Mouse (Mus musculus): ENCODE results near the gene St6galnac3. TPM values are rescaled to one million over a fixed set of nuclear protein-coding genes. Genes with fewer than 3 reads are reported as not detected.

Gene St6galnac3
- polyA plus RNA-seq, 1 experiment: 16.7 TPM

DNA sequence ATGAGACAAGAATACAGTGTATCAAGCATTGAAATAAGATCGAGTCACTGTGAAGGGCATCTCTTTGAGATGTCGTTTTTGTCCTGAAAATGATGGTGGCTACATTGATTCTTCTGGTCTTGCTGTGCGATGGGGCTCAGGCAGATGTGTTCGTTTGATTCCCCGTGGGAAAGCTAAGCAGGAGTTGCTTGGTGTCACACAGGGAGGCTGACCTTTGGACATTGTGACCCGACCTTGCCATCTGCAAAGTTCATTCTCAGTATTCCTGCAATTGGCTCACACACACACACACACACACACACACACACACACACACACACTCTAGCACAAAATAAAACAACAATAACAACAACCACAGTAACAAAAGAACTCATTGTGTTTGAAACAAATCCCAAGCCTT is 543.7 kb downstream of the St6galnac3 start:
- H3K4me3 ChIP-seq (ENCODE audit: insufficient read depth, low read length): no peak overlapping the region
- H3K27ac ChIP-seq (ENCODE audit: insufficient read depth, low read length): no peak overlapping the region
- no peaks in the 10 kb centered on the region for H3K4me1 ChIP-seq (ENCODE audit: control insufficient read depth, insufficient read depth, low read length)
- no peak for TF ChIP-seq CTCF (IDR thresholded peaks at IDR 0.05; ENCODE audit: extremely low read depth, insufficient read depth, low read length)
- TF ChIP-seq POLR2A (IDR thresholded peaks at IDR 0.05; ENCODE audit: extremely low read depth, insufficient read depth, low read length): no peak

DNA sequence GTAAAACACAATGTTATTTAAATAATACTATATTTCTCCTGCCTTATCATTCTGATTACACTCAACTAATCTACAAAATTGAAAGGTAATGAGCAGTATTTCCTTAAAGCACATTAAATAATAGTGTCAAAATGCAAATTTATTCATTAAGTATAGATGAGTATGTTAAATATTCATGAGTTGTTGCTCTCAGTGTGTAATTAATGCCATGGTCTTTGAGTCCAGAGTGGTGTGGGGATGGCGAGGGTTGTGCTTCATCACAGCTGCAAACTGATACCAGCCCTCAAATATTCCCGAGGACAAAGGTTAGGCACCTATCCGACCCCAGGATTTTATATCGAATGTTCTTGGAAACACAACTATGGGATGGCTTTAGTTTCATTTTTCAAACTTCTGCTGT is 548.2 kb downstream of the St6galnac3 start:
- Histone ChIP-seq H3K27ac (ENCODE audit: insufficient read depth, low read length) (no peak overlapping the region), H3K4me3 (ENCODE audit: insufficient read depth, low read length) (no peak overlapping the region), H3K4me1 (ENCODE audit: control insufficient read depth, insufficient read depth, low read length) (no peaks in the 10 kb centered on the region)
- TF ChIP-seq CTCF (IDR thresholded peaks at IDR 0.05; ENCODE audit: extremely low read depth, insufficient read depth, low read length): no peak
- no peak for TF ChIP-seq POLR2A (IDR thresholded peaks at IDR 0.05; ENCODE audit: extremely low read depth, insufficient read depth, low read length)

DNA sequence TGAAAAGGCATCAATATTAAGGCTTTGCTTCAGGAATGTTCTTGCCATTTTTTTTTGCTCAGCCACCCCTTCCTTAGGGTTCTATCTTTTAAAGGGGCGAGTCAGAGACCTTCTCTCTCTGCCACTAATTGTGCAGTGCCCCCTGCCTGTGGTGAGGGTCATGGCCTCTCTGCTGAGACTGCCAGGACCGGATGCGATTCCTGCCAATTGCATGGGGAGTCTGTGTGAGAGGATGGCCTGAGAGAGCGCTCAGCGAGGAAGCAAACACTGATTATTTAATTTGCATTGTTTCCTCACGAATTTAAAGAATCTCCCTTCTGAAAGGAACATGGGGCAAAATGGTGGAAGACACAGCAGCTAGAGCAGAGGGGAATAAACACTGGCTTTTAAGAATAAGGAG is 548.6 kb downstream of the St6galnac3 start:
- Histone ChIP-seq H3K4me3 (ENCODE audit: insufficient read depth, low read length) (no peak overlapping the region), H3K27ac (ENCODE audit: insufficient read depth, low read length) (no peak overlapping the region), H3K4me1 (ENCODE audit: control insufficient read depth, insufficient read depth, low read length) (no peaks in the 10 kb centered on the region)
- TF ChIP-seq POLR2A (IDR thresholded peaks at IDR 0.05; ENCODE audit: extremely low read depth, insufficient read depth, low read length) (no peak), CTCF (IDR thresholded peaks at IDR 0.05; ENCODE audit: extremely low read depth, insufficient read depth, low read length) (0 out of 2 replicates have a peak, but pooled peaks have one; percentile 7)

DNA sequence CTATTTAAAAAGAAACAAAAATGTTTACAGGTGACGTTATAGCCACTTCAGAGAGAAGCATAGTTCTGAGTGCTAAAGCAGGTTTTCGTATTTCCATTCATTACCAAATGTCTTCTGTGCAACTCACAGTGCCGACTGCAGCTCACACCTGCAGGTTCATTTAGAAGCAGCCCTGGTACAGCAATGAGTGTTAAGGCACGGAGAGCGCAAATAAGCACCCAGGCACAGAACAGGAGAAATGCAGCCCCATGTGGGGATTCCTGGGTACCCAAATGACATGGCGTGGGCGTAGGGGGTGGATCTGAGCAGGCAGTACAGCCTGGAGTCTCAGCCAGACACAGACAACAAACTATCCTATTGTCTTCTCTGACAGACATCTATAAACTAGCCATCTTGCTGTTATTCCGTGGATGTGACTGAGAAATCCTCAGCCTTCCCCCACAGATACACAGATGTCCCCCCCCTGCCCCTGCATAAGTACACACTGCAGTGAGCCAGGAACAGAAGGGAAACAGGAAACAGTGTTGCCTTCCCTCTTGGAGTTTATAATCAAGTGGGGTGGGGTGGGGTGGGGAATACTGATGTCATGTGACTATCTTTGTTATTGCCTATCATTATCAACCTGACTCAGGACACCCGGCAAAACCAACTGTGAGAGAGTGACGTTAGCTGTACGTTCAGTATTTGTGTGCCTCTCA is 550.5 kb downstream of the St6galnac3 start:
- H3K4me1 ChIP-seq (ENCODE audit: control insufficient read depth, insufficient read depth, low read length): no peaks in the 10 kb centered on the region
- no peak overlapping the region for H3K4me3 ChIP-seq (ENCODE audit: insufficient read depth, low read length)
- TF ChIP-seq CTCF (IDR thresholded peaks at IDR 0.05; ENCODE audit: extremely low read depth, insufficient read depth, low read length) (no peak), POLR2A (IDR thresholded peaks at IDR 0.05; ENCODE audit: extremely low read depth, insufficient read depth, low read length) (no peak)
- H3K27ac ChIP-seq (ENCODE audit: insufficient read depth, low read length): no peak overlapping the region

DNA sequence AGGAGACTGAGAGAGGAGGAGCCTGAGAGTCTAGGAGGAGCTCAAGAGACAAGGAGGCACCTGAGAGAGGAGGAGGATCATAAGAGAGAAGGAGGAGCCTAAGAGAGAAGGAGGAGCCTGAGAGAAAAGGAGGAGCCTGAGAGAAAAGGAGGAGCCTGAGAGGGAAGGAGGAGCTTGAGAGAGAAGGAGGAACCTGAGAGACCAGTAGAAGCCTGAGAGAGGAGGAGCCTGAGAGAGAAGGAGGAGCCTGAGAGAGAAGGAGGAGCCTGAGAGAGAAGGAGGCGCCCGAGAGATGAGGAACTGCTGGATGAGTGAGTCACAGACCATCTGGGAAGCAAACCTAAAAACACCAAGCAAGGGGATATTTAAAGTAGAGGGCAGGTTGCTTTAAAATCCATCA is 551.4 kb downstream of the St6galnac3 start:
- H3K4me1 ChIP-seq (ENCODE audit: control insufficient read depth, insufficient read depth, low read length): no peaks in the 10 kb centered on the region
- H3K4me3 ChIP-seq (ENCODE audit: insufficient read depth, low read length): no peak overlapping the region
- TF ChIP-seq CTCF (IDR thresholded peaks at IDR 0.05; ENCODE audit: extremely low read depth, insufficient read depth, low read length): no peak
- no peak for TF ChIP-seq POLR2A (IDR thresholded peaks at IDR 0.05; ENCODE audit: extremely low read depth, insufficient read depth, low read length)
- no peak overlapping the region for H3K27ac ChIP-seq (ENCODE audit: insufficient read depth, low read length)

DNA sequence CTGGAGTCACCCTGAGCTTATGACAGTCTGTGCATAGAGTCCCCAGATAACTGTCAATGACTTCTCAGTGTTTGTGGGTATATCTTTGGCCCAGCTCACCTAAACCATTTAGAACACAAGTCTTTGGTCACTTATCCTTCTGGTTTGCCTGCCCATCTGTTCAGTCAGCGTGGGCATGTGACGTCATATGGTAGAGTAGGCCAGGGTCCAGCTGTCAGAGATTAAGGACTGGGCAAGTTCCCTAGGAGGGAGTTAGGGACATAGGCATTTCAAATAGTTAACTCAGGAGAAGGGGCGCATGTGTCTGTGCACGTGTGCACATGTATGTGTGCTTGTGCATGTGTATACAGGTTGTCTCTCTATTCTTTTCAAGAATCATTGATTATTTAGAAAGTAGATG is 554.8 kb downstream of the St6galnac3 start:
- no peak overlapping the region for H3K27ac ChIP-seq (ENCODE audit: insufficient read depth, low read length)
- H3K4me3 ChIP-seq (ENCODE audit: insufficient read depth, low read length): no peak overlapping the region

DNA sequence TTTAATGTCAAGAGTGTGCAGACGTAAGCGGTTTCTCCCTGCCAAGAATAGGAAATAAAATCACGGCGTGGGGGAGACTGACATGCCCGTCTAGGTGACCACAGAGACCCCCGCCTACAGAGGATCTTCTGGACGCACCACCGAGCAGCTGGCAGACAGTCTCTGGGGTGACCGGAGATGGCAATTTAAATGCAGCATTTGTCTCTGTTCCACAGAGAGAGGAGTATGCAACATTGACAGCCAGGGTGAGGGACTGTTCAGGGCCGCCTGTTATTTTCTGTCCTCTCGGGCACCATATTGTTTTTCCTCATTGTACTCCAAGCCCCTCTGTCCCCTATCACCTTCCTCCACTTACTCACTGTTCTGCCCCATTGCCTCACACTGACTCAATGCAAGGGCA is 555.2 kb downstream of the St6galnac3 start:
- Histone ChIP-seq H3K4me3 (ENCODE audit: insufficient read depth, low read length) (no peak overlapping the region), H3K27ac (ENCODE audit: insufficient read depth, low read length) (no peak overlapping the region), H3K4me1 (ENCODE audit: control insufficient read depth, insufficient read depth, low read length) (no peaks in the 10 kb centered on the region)
- TF ChIP-seq CTCF (IDR thresholded peaks at IDR 0.05; ENCODE audit: extremely low read depth, insufficient read depth, low read length) (no peak), POLR2A (IDR thresholded peaks at IDR 0.05; ENCODE audit: extremely low read depth, insufficient read depth, low read length) (no peak)

More for the DNA sequence above, 554.8 kb downstream of the St6galnac3 start:
- no peaks in the 10 kb centered on the region for H3K4me1 ChIP-seq (ENCODE audit: control insufficient read depth, insufficient read depth, low read length)
- TF ChIP-seq CTCF (IDR thresholded peaks at IDR 0.05; ENCODE audit: extremely low read depth, insufficient read depth, low read length) (no peak), POLR2A (IDR thresholded peaks at IDR 0.05; ENCODE audit: extremely low read depth, insufficient read depth, low read length) (no peak)

DNA sequence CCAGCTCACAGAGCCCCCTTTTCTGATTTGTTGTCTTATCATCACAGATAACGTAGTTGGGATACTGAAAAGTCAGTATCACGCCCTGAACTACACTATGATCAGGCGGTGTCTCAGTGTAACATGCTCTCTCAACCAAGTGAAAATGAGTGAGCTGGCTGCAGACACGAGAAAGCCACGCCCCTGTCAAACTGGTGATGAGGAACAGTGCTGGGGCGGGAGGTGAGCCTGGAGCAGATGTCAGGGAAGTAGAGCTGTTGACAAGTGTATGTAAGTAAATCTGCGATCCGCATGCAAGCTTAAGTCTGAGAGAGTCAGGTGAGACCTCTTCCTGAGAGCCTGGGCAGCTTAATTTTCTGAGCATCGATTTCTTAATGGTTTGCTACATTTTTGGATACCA is 563.3 kb downstream of the St6galnac3 start:
- peaks cover 1% of the 10 kb centered on the region for H3K4me1 ChIP-seq (ENCODE audit: control insufficient read depth, insufficient read depth, low read length)
- TF ChIP-seq CTCF (IDR thresholded peaks at IDR 0.05; ENCODE audit: extremely low read depth, insufficient read depth, low read length) (no peak), POLR2A (IDR thresholded peaks at IDR 0.05; ENCODE audit: extremely low read depth, insufficient read depth, low read length) (no peak)

DNA sequence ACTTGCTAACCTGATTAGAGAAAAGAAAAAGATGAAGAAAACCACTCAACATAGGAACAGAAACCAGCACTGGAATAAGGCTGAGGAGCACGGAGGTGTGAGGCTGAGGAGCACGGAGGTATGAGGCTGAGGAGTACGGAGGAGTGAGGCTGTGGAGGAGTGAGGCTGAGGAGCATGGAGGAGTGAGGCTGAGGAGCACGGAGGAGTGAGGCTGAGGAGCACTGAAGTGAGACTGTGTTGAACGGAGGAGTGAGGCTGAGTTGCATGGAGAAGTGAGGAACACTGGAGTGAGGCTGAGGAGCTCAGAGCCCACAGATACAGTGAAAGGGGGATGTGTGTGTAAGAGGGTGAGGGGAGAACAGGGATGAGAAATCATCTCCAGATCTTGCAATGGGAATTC is 564.3 kb downstream of the St6galnac3 start:
- TF ChIP-seq CTCF (IDR thresholded peaks at IDR 0.05; ENCODE audit: extremely low read depth, insufficient read depth, low read length): no peak
- TF ChIP-seq POLR2A (IDR thresholded peaks at IDR 0.05; ENCODE audit: extremely low read depth, insufficient read depth, low read length): no peak
- Histone ChIP-seq H3K27ac (ENCODE audit: insufficient read depth, low read length) (no peak overlapping the region), H3K4me1 (ENCODE audit: control insufficient read depth, insufficient read depth, low read length) (peaks cover 1% of the 10 kb centered on the region)

More for the DNA sequence above, 563.3 kb downstream of the St6galnac3 start:
- Histone ChIP-seq H3K4me3 (ENCODE audit: insufficient read depth, low read length) (no peak overlapping the region), H3K27ac (ENCODE audit: insufficient read depth, low read length) (no peak overlapping the region)

DNA sequence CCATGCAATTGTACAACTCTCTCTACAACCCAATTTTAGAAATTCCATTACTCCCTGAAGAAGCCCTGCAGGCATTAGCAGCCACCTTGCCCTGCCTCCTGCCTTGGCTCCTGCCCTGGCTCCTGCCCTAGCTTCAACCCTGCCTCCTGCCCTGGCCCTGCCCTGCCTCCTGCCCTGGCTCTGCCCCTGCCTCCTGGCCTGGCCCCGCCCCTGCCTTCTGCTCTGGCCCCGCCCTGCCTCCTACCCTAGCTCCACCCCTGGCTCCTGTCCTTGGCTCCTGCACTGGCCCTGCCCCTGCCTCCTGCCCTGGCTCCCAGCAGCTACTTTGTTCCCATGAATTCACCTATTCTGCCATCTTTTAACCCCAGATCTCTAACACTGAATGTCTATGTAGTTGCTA is 576.1 kb downstream of the St6galnac3 start:
- H3K4me1 ChIP-seq (ENCODE audit: control insufficient read depth, insufficient read depth, low read length): no peaks in the 10 kb centered on the region
- H3K27ac ChIP-seq (ENCODE audit: insufficient read depth, low read length): no peak overlapping the region
- no peak for TF ChIP-seq POLR2A (IDR thresholded peaks at IDR 0.05; ENCODE audit: extremely low read depth, insufficient read depth, low read length)
- no peak overlapping the region for H3K4me3 ChIP-seq (ENCODE audit: insufficient read depth, low read length)

More for the DNA sequence above, 564.3 kb downstream of the St6galnac3 start:
- no peak overlapping the region for H3K4me3 ChIP-seq (ENCODE audit: insufficient read depth, low read length)

Other genes with a start within 250 kb of the St6galnac3 start
- not detected in 2 replicates for gene Asb17, start 119.0 kb upstream of the St6galnac3 start, polyA plus RNA-seq (2012; rRNA removed)
- 0.08 TPM in 1 of 2 replicates, not detected in the other for gene Msh4, start 181.0 kb upstream of the St6galnac3 start, polyA plus RNA-seq (2012; rRNA removed)
- gene Rabggtb, start 187.8 kb upstream of the St6galnac3 start, polyA plus RNA-seq (2012; rRNA removed): 64.9 and 65.0 TPM in 2 replicates
- gene Acadm, start 219.5 kb upstream of the St6galnac3 start, polyA plus RNA-seq (2012; rRNA removed): 54.4 and 62.2 TPM in 2 replicates
- 4.8 and 6.9 TPM in 2 replicates for gene Slc44a5, start 248.3 kb upstream of the St6galnac3 start, polyA plus RNA-seq (2012; rRNA removed)